Mouse (Mus musculus) neural tube, embryonic 14.5 days (tissue): ENCODE measurements around the gene Serpina10. TPM values are rescaled to one million over a fixed set of nuclear protein-coding genes. Genes with fewer than 3 reads are reported as not detected.

Experiments
- ATAC-seq: fragments of 200-750 bp; cut with Nextera tagmentation; 2 replicates; pipeline ENCODE4 v1.8.0; 2017; ENCODE audit warnings: low read depth, mild to moderate bottlenecking, moderate TSS enrichment, moderate library complexity
- H3K27ac ChIP-seq: fragments of 300-500 bp; sonication (generic); 2 replicates; pipeline ENCODE4 v1.5.1; 2014; ENCODE audit warnings: low read depth, mild to moderate bottlenecking, control low read depth, low read length, moderate library complexity, mixed read lengths
- H3K27me3 ChIP-seq: fragments of 300-500 bp; sonication (generic); 2 replicates; pipeline ENCODE4 v1.6.1; 2014; ENCODE audit warnings: low read length; ENCODE audit not compliant: control insufficient read depth, insufficient read depth
- H3K36me3 ChIP-seq: fragments of 300-500 bp; sonication (generic); 2 replicates; pipeline ENCODE4 v1.6.1; 2014; ENCODE audit warnings: low read length, mixed read lengths; ENCODE audit not compliant: control insufficient read depth, insufficient read depth
- H3K4me1 ChIP-seq: fragments of 300-500 bp; sonication (generic); 2 replicates; pipeline ENCODE4 v1.6.1; 2014; ENCODE audit warnings: low read length; ENCODE audit not compliant: control insufficient read depth, insufficient read depth
- H3K4me2 ChIP-seq: fragments of 300-500 bp; sonication (generic); 2 replicates; pipeline ENCODE4 v1.6.1; 2014; ENCODE audit warnings: mild to moderate bottlenecking, low read depth, low read length, control low read depth
- H3K4me3 ChIP-seq: fragments of 300-500 bp; sonication (generic); 2 replicates; pipeline ENCODE4 v1.5.1; 2014; ENCODE audit warnings: low read depth, low read length, control low read depth, mixed read lengths
- H3K9ac ChIP-seq: fragments of 300-500 bp; sonication (generic); replicated peaks from 2 replicates; pipeline ENCODE4 v1.6.1; 2014; ENCODE audit warnings: low read depth, mild to moderate bottlenecking, control low read depth, low read length, mixed read lengths
- H3K9me3 ChIP-seq: fragments of 300-500 bp; sonication (generic); 2 replicates; pipeline ENCODE4 v1.6.1; 2016; ENCODE audit warnings: low read length; ENCODE audit not compliant: control insufficient read depth
- WGBS: fragments of 180-500 bp; shearing (Covaris S2); extraction: QIAGEN DNeasy Blood & Tissue Kit; methylation state at CpG from one replicate; pipeline ENCODE4 v1.1.7; 2014; 5-methylcytosine and 5-hydroxymethylcytosine counted together
- polyA plus RNA-seq: library from polyadenylated mRNA; unstranded; fragments of >200 nt; fragmentation: Nextera tagmentation; extraction: Ambion mirVana; gene quantifications from 2 replicates; pipeline ENCODE4 v1.2.1, GENCODE M21; 2014

Gene Serpina10
- polyA plus RNA-seq, 1 experiment from 2014 or later, result not detected

DNA sequence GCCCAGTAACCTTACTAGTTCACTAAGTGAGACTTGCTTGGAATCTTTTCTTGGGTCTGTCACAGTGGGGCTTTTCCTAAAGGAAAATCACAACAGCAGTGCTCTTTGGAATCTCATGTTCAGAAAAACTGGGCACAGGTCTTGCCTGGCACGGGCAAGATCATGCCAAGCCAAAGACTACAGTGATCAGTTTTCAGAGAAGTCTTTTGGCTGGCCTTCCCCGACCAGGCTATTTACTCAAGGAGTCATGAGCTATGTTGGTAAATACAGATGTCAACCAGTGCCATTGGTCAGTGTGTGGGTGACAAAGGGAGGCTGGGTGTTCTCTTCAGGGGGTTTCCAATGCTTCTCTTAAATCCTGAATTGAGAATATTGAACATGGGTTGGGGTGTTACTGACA is 27.9 kb upstream of the Serpina10 start:
- no peak for ATAC-seq
- Histone ChIP-seq H3K36me3 (no peaks in the 10 kb centered on the region), H3K4me2 (no peak overlapping the region), H3K9me3 (no peaks in the 10 kb centered on the region), H3K27ac (no peak overlapping the region), H3K4me3 (no peak overlapping the region), H3K27me3 (no peaks in the 10 kb centered on the region), H3K4me1 (no peaks in the 10 kb centered on the region), H3K9ac (no peak overlapping the region)
- 82% methylated on average over 2 of the region's 2 CpGs for WGBS

DNA sequence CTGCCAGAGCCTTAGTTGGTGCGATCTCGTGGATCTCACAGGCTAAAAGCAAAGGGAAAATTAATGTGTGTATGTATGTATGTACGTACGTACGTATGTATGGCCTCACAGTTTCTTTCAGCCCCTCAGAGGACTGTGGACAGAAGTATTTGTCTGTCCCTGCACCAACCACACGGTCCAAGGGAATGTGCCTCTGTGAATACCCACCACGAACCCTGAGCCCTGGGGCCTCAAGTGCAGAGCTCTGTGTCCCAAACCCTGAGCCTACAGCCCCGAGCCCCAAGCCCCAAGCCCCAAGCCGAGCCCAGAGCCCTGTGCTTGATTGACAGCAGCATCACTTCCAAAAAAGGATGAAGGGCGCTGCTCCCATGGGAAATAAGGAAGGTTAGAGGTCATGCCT is 26.7 kb upstream of the Serpina10 start:
- H3K9me3 ChIP-seq, result no peaks in the 10 kb centered on the region
- no peaks in the 10 kb centered on the region for H3K4me1 ChIP-seq
- ATAC-seq, result no peak
- H3K9ac ChIP-seq, result no peak overlapping the region
- H3K4me2 ChIP-seq, result no peak overlapping the region
- H3K27me3 ChIP-seq, result no peaks in the 10 kb centered on the region
- no peak overlapping the region for H3K27ac ChIP-seq
- H3K36me3 ChIP-seq, result no peaks in the 10 kb centered on the region
- no peak overlapping the region for H3K4me3 ChIP-seq
- WGBS, result 92% methylated on average over 10 of the region's 10 CpGs

DNA sequence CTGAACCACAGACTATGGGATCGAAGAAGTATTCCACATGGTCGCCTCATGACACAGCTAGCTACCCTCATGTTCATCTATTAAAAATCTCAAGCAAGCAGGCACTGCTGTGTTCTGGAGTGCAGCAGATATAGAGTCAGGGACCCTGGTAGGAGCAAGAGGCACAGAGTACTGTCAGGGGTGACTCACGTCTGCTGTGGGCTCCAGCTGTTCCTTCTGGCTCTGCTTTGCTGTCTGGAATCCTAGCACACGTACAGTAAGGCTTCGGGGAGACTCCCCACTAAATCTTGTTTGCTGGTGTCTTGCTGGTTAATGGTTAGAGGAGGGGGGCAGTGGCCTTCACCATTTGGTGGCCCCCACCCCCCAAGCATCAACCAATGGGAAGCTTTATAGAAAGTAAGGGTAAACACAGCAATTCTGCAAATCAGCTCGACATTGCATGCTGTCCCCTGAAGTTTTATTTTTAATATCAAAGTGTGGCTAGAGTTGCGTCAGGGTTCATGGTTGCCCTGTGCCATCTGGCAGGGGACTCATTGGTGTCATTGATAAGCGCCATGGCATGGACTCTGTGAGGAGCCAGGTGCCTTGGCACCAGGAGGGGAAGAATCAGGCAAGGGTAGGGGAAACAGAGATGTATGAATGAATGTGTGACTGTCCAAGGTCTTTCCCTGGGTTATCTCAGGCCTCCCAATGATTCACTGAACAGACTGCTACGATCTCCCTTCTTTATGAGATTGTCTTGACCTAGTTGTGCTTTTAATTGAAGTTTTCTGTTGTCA is 25.8 kb upstream of the Serpina10 start, which contains the start of gene Serpina6:
TSS of gene Serpina6 (minus strand) at position 365 of the 779 bp plus-strand sequence.
- Histone ChIP-seq H3K9ac (no peak within 1 kb of the TSS), H3K27ac (no peak within 1 kb of the TSS), H3K9me3 (no peaks in the 10 kb centered on the region), H3K4me3 (no peak within 1 kb of the TSS), H3K4me1 (no peaks in the 10 kb centered on the region), H3K27me3 (no peaks in the 10 kb centered on the region), H3K36me3 (no peaks in the 10 kb centered on the region), H3K4me2 (no peak within 1 kb of the TSS)
- WGBS, result 83% methylated on average over 9 of the region's 9 CpGs
- ATAC-seq, result no peak

DNA sequence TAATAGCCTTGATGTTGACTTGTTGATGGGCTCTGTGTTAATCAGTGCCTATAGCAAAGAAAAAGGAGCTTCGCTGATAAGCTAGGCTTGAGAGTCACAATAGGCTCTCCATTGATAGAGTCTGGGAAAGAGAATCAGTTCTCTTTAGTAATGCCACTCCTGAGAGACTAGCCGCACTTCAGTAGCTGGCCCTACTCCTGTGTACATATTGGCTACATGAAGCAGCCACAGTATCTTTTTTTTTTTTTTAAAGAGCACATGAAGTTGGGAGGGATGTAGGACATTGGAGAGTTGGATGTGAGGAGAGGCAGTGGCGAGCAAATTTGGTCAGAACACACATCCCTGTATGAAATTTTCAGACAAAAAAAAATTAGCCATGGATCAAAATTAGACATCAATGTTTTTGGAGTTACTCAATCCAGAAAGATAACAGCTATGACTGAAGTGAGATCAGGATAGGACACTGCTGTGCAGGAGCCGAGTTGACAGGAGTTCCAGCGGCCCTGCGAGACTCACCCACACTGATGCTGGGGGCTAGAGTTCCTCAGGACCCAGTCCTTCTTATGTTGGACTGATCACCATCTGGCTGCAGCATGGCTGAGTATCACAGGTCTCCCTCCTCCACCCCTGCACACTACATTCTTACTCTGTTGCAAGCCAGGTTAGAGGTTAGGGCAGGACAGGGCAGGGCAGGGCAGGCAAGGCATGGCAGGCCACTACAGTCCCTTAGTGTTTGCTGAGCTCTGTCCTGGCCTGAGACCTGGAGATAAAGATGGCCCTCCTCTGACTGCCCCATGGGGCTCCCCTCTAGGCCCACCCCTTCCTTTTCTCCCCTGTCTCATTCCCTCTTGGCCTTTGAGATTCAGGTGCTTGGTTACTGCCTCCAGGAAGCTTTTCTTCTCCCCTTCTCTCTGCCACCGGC is 24.1 kb upstream of the Serpina10 start:
- no peak for ATAC-seq
- Histone ChIP-seq H3K9me3 (no peaks in the 10 kb centered on the region), H3K4me1 (no peaks in the 10 kb centered on the region), H3K27me3 (no peaks in the 10 kb centered on the region), H3K4me3 (no peak overlapping the region), H3K4me2 (no peak overlapping the region), H3K9ac (no peak overlapping the region), H3K36me3 (no peaks in the 10 kb centered on the region), H3K27ac (no peak overlapping the region)
- 93% methylated on average over 7 of the region's 7 CpGs for WGBS

DNA sequence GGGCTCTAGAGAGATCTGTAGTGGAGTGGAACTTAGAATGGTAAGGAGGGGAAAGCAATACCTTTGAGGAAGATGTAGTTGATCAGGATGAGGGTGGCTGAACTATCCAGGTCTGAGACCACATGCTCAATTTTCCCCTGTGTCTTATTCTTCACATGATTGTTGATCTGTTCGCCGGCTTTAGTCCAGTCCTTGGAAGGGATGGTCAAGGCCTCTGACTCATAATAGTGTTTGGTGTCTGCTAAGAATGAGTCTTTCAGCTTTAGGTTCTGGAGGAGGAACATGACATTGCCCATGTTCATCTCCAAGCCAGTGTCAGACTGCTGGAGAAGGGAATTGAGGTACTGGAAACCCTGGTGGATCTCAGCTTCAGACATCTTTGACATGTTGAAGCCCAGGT is 22.6 kb upstream of the Serpina10 start:
- Histone ChIP-seq H3K27ac (no peak overlapping the region), H3K4me2 (no peak overlapping the region), H3K9ac (no peak overlapping the region), H3K4me3 (no peak overlapping the region), H3K9me3 (no peaks in the 10 kb centered on the region), H3K27me3 (no peaks in the 10 kb centered on the region), H3K36me3 (no peaks in the 10 kb centered on the region), H3K4me1 (no peaks in the 10 kb centered on the region)
- ATAC-seq, result no peak
- WGBS, result 97% methylated on average over 2 of the region's 2 CpGs

GRCm38 (mm10) chr12:103646314-103646713 is 15.1 kb upstream of the Serpina10 start:
- Histone ChIP-seq H3K9me3 (no peaks in the 10 kb centered on the region), H3K9ac (no peak overlapping the region), H3K4me3 (no peak overlapping the region), H3K27ac (no peak overlapping the region), H3K36me3 (no peaks in the 10 kb centered on the region), H3K4me2 (no peak overlapping the region), H3K27me3 (no peaks in the 10 kb centered on the region), H3K4me1 (no peaks in the 10 kb centered on the region)
- no peak for ATAC-seq
- WGBS, result 84% methylated on average over 2 of the region's 2 CpGs

GRCm38 (mm10) chr12:103644601-103645000 is 13.4 kb upstream of the Serpina10 start:
- H3K27ac ChIP-seq, result no peak overlapping the region
- no peak overlapping the region for H3K4me2 ChIP-seq
- H3K36me3 ChIP-seq, result no peaks in the 10 kb centered on the region
- H3K4me3 ChIP-seq, result no peak overlapping the region
- H3K27me3 ChIP-seq, result no peaks in the 10 kb centered on the region
- ATAC-seq, result no peak
- WGBS, result 49% methylated on average over 5 of the region's 5 CpGs
- no peak overlapping the region for H3K9ac ChIP-seq
- no peaks in the 10 kb centered on the region for H3K9me3 ChIP-seq
- no peaks in the 10 kb centered on the region for H3K4me1 ChIP-seq

- WGBS, result 91% methylated on average over 3 of the region's 3 CpGs
- Histone ChIP-seq H3K9me3 (no peaks in the 10 kb centered on the region), H3K36me3 (no peaks in the 10 kb centered on the region), H3K27ac (no peak overlapping the region), H3K4me1 (no peaks in the 10 kb centered on the region), H3K4me3 (no peak overlapping the region), H3K27me3 (no peaks in the 10 kb centered on the region), H3K4me2 (no peak overlapping the region), H3K9ac (no peak overlapping the region)
- no peak for ATAC-seq
Observed at GRCm38 (mm10) chr12:103643818-103644217, 12.6 kb upstream of the Serpina10 start.

- Histone ChIP-seq H3K27me3 (no peaks in the 10 kb centered on the region), H3K9ac (no peak overlapping the region), H3K4me3 (no peak overlapping the region), H3K27ac (no peak overlapping the region), H3K4me2 (no peak overlapping the region), H3K4me1 (no peaks in the 10 kb centered on the region), H3K9me3 (no peaks in the 10 kb centered on the region), H3K36me3 (no peaks in the 10 kb centered on the region)
- ATAC-seq, result peak; percentile 71; the same call in 1 of the 2 replicates
- 1% methylated on average over 2 of the region's 2 CpGs for WGBS
Observed at GRCm38 (mm10) chr12:103643336-103643735, 12.1 kb upstream of the Serpina10 start.
